Mouse (Mus musculus) intestine, postnatal 0 days (tissue): Measurements from ENCODE around the gene Uaca. TPM values are rescaled to one million over a fixed set of nuclear protein-coding genes. Genes with fewer than 3 reads are reported as not detected.

Experiments used
- ATAC-seq: fragments of 200-750 bp; cut with Nextera tagmentation; 2 replicates; pipeline ENCODE4 v1.8.0; 2017; ENCODE audit warnings: mild to moderate bottlenecking, moderate TSS enrichment, moderate library complexity
- H3K27ac ChIP-seq: fragments of 300-500 bp; sonication (generic); 2 replicates; pipeline ENCODE4 v1.5.1; 2014; ENCODE audit warnings: mild to moderate bottlenecking, low read depth, low read length, moderate library complexity
- H3K27me3 ChIP-seq: fragments of 300-500 bp; sonication (generic); replicated peaks from 2 replicates; pipeline ENCODE4 v1.6.1; 2014; ENCODE audit warnings: low read length, mixed read lengths; ENCODE audit not compliant: control insufficient read depth, insufficient read depth
- H3K36me3 ChIP-seq: fragments of 300-500 bp; sonication (generic); 2 replicates; pipeline ENCODE4 v1.6.1; 2014; ENCODE audit warnings: mild to moderate bottlenecking, moderate library complexity; ENCODE audit not compliant: control insufficient read depth, insufficient read depth
- H3K4me1 ChIP-seq: fragments of 300-500 bp; sonication (generic); replicated peaks from 2 replicates; pipeline ENCODE4 v1.6.1; 2014; ENCODE audit warnings: antibody characterized with exemption, low read length, mixed read lengths; ENCODE audit not compliant: control insufficient read depth, insufficient read depth
- H3K4me2 ChIP-seq: fragments of 300-500 bp; sonication (generic); replicated peaks from 2 replicates; pipeline ENCODE4 v1.6.1; 2014; ENCODE audit warnings: low read depth, mild to moderate bottlenecking, moderate library complexity
- H3K4me3 ChIP-seq: fragments of 300-500 bp; sonication (generic); 2 replicates; pipeline ENCODE4 v1.5.1; 2014; ENCODE audit warnings: low read depth, low read length
- H3K9ac ChIP-seq: fragments of 300-500 bp; sonication (generic); 2 replicates; pipeline ENCODE4 v1.6.1; 2014; ENCODE audit warnings: mild to moderate bottlenecking, low read depth, low read length
- H3K9me3 ChIP-seq: fragments of 300-500 bp; sonication (generic); 2 replicates; pipeline ENCODE4 v1.6.1; 2016; ENCODE audit warnings: mixed run types; ENCODE audit not compliant: control insufficient read depth
- CTCF ChIP-seq: sonication (generic); IDR thresholded peaks from 2 replicates; pipeline ENCODE4 v1.5.1; 2016; ENCODE audit warnings: low read depth, mild to moderate bottlenecking, control low read depth, antibody characterized with exemption, moderate library complexity
- WGBS: fragments of 180-500 bp; shearing (Covaris S2); extraction: QIAGEN DNeasy Blood & Tissue Kit; methylation state at CpG from one replicate; pipeline ENCODE4 v1.1.7; 2014; 5-methylcytosine and 5-hydroxymethylcytosine counted together
- polyA plus RNA-seq: library from polyadenylated mRNA; unstranded; fragments of >200 nt; fragmentation: Nextera tagmentation; extraction: Ambion mirVana; gene quantifications from 2 replicates; pipeline ENCODE4 v1.2.1, GENCODE M21; 2015

The Uaca gene
- polyA plus RNA-seq, 1 experiment from 2014 or later: 34.6 TPM

DNA sequence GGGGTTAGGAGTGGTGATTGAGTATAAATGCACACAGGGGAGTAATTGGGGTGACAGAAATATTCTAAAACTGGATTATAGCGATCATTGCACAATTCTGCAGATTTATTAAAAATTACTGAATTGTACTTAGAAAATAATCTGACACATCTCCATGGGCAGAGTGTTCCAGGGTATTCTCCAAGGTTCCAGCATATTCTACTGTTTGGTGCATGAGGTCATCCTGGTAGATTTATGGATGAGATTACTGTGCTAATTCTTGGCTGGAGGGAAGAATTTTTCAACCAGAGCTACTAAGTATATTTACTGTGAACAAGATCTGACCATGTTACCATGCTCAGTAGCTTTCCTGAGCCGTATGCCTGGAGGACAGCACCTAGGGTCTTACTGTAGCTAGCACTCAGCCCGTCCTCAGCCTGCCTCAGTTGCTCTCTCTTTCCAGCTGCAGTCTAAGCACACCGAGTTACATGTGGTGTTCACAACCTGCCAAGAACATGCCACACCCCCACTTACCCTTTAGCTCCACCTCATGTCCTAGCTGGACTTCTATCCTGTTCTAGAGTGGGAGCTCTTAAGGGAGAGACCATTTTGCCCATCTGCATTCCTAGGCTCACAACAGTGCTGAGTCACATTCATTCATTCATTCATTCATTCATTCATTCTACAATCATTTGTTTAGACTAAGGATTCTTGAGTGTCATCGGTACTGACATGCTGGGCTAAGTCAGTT, 104.1 kb downstream of the Uaca start:
- Histone ChIP-seq H3K27me3 (no peaks in the 10 kb centered on the region), H3K9ac (no peak overlapping the region), H3K9me3 (no peaks in the 10 kb centered on the region), H3K36me3 (no peaks in the 10 kb centered on the region), H3K4me2 (no peak overlapping the region), H3K27ac (no peak overlapping the region), H3K4me1 (no peaks in the 10 kb centered on the region), H3K4me3 (no peak overlapping the region)
- TF ChIP-seq CTCF: no peak
- ATAC-seq: no peak
- 77% methylated on average over 5 of the region's 5 CpGs for WGBS

DNA sequence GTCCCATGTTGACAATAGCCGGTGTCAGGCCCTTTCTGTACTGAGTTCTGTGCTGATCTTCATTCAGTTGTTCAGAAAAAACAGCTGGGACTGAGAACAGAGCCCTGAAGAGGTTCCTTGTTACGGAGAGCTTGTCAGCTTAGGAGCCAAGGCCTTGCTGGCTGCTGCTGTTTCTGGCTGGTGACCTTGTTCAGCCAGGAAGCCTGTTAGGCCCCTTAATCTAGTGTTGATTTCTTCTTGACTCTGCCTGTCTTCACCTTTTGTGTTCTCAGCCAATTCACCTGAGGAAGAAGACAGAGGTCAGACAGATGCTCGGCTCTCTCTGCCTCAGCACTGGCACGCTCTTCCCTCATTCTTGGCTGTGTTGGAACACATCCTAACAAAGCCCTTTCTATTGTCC, 104.9 kb downstream of the Uaca start:
- ATAC-seq: no peak
- WGBS: 64% methylated on average over 4 of the region's 4 CpGs
- H3K4me1 ChIP-seq: no peaks in the 10 kb centered on the region
- H3K27me3 ChIP-seq: no peaks in the 10 kb centered on the region
- H3K4me3 ChIP-seq: no peak overlapping the region
- no peak overlapping the region for H3K27ac ChIP-seq
- no peaks in the 10 kb centered on the region for H3K36me3 ChIP-seq
- no peaks in the 10 kb centered on the region for H3K9me3 ChIP-seq
- H3K9ac ChIP-seq: no peak overlapping the region
- no peak for TF ChIP-seq CTCF
- no peak overlapping the region for H3K4me2 ChIP-seq

DNA sequence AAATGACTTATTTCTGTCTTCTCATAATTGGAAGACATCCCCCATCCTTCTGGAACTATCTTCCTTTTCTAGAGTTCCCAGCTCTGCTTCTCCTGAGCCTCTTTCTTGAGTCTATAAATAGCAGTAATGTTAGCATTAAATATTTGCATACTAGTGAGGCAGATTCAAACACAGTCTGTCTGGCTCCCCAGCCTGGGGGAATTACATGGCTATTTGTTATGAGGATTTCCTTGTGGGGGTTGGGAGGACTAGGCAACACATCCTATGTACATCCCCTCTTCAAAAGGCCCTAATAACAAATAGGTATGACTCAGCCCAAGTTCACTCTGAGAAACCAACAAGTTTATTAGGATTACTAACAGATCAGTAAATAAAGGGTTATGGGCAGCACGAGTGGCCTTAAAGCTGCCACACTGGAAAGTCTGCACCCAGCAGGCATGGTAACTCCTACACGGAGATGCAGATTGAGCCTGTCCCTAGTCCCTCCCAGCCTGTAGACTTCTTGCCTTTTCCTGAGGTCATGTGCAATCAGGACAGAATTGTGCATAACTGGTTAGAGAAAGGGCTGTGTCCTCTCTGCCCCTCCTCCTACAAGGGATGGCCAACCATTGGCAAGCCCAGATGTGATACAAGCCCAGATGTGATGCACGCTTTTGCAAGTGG, 105.6 kb downstream of the Uaca start:
- H3K9ac ChIP-seq: no peak overlapping the region
- ATAC-seq: no peak
- TF ChIP-seq CTCF: no peak
- WGBS: 33% methylated on average over 3 of the region's 3 CpGs
- H3K4me1 ChIP-seq: no peaks in the 10 kb centered on the region
- H3K27ac ChIP-seq: no peak overlapping the region
- H3K36me3 ChIP-seq: no peaks in the 10 kb centered on the region
- H3K4me3 ChIP-seq: no peak overlapping the region
- H3K9me3 ChIP-seq: no peaks in the 10 kb centered on the region
- H3K4me2 ChIP-seq: no peak overlapping the region
- H3K27me3 ChIP-seq: no peaks in the 10 kb centered on the region

DNA sequence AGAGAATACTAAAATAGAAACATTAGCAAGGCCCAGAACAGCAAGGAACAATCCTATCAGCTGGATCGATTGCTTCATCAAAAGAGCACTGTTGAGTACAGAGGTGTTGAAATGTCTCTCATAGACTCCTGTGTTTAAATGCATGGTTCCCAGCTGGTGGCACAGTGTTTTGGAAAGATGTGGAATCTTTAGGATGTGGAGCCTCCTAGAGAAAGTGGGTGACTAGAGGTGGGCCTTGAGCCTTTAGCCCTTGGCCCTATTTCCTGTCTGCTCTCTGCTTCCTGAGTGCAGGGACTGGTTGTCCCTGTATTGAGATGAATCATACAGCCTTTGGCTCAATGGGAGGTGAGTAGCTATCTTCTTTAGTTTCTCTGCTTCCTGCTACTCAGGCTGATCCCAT, 117.9 kb downstream of the Uaca start:
- H3K9me3 ChIP-seq: no peaks in the 10 kb centered on the region
- no peak overlapping the region for H3K9ac ChIP-seq
- H3K4me2 ChIP-seq: no peak overlapping the region
- H3K4me3 ChIP-seq: no peak overlapping the region
- ATAC-seq: no peak
- no peak for TF ChIP-seq CTCF
- WGBS: 94% methylated on average over 1 of the region's 1 CpGs
- no peaks in the 10 kb centered on the region for H3K4me1 ChIP-seq
- no peaks in the 10 kb centered on the region for H3K36me3 ChIP-seq
- H3K27ac ChIP-seq: no peak overlapping the region
- no peaks in the 10 kb centered on the region for H3K27me3 ChIP-seq

DNA sequence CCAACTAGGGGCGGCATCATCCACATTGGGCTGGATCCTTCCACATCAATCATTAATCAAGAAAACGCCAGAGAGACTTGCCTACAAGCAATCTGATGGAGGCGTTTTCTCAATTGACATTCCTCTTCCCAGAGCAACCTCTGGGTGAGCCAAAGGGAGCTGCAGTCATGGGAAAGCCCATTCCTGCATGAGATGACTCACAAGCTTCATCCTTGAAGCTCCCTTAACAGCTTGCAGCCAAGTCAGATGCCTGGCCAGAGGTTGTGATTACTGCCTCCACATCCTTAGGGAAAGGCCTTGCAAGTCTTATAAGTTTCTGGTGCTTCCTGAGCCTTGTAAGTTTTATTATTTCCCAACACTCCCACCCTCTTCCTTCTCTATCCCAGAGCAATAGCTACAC, 119.3 kb downstream of the Uaca start:
- no peak for TF ChIP-seq CTCF
- WGBS: 63% methylated on average over 3 of the region's 3 CpGs
- Histone ChIP-seq H3K9me3 (no peaks in the 10 kb centered on the region), H3K4me2 (no peak overlapping the region), H3K36me3 (no peaks in the 10 kb centered on the region), H3K4me1 (no peaks in the 10 kb centered on the region), H3K27ac (no peak overlapping the region), H3K9ac (no peak overlapping the region), H3K4me3 (no peak overlapping the region), H3K27me3 (no peaks in the 10 kb centered on the region)
- ATAC-seq: no peak

DNA sequence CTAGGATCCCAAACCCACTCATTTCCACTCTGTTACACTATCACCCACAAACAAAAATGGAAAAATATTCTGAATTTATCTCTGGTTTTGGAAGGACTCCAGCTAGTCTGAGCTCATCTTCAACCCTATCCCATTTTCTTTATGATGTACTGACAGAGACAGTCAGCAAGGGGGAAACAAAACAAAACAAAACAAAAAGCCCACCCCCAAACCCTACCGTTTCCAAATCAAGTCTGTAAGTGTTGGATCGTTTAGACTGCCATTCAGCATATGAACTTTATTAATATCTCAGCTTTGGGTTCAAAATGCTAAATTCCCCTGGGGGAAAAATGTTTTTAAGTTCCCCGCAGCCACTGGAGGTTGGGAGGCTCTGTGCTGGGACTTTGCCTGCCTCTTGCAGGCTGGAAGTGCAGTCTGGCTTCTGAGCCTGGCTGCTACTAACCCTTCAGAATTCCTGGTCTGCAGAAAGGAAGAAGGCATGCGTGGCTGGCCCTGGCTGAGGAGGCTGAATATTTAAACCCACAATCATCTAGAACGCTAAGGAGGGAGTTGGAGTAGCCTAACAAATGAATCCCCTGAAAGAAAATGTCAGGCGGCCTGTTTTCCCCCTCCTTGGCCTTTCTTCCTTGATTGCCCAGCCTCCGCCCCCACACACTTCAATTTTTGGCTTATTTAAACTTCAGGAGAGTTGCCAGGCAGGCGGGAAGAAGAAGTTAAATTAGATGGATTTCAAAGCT, 125.8 kb downstream of the Uaca start:
- no peak for TF ChIP-seq CTCF
- Histone ChIP-seq H3K27ac (no peak overlapping the region), H3K9ac (no peak overlapping the region), H3K27me3 (no peaks in the 10 kb centered on the region), H3K36me3 (no peaks in the 10 kb centered on the region), H3K4me1 (no peaks in the 10 kb centered on the region), H3K4me2 (no peak overlapping the region), H3K9me3 (no peaks in the 10 kb centered on the region), H3K4me3 (no peak overlapping the region)
- WGBS: 53% methylated on average over 8 of the region's 8 CpGs
- no peak for ATAC-seq
